Mouse (Mus musculus): Measurements from ENCODE around the gene Gpr37l1. TPM values are rescaled to one million over a fixed set of nuclear protein-coding genes. Genes with fewer than 3 reads are reported as not detected.

Gene Gpr37l1
- total RNA-seq, 2 experiments from 2014 or later: 0.29 TPM; not detected in 1

GRCm38 (mm10) chr1:135154011-135154410 lies 13.5 kb downstream of the Gpr37l1 start:
- intact Hi-C loops (cut with DNase I): loop anchor here (1.0 to 10.0 kb wide), 2 partner anchors 214 to 541 kb away; no protein-coding TSS in a partner anchor

DNA sequence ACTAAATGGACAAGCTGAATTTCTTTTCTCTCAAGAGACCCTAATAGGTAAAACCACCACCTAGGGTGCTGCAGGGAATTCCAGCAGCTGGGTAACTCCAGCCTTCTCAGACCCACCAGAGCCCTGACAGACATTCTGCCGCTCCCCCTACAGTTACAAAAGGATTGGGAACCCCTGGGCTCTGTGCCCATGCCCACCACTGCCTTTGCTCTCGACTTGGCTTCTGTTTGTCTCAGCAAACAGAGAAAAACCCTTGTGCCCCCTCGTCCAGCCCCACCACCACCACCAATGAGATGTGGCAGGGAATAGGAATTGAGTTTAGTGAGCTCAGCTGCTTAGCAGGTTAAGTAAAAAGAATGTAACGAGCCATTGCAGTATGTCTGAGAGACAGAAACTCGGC lies 18.5 kb downstream of the Gpr37l1 start:
- intact Hi-C loops (cut with DNase I): no loop called here
- no peak for DNase-seq

More at GRCm38 (mm10) chr1:135154011-135154410, 13.5 kb downstream of the Gpr37l1 start:
- no peak for DNase-seq

- intact Hi-C loops (cut with DNase I): no loop called here
- DNase-seq: no peak
Measured at GRCm38 (mm10) chr1:135148476-135148875, 19.0 kb downstream of the Gpr37l1 start.

GRCm38 (mm10) chr1:135147702-135148058 lies 19.8 kb downstream of the Gpr37l1 start:
- intact Hi-C loops (cut with DNase I): no loop called here
- no peak for DNase-seq

- intact Hi-C loops (cut with DNase I): no loop called here
- DNase-seq: peak; percentile 86 to 90
Measured at GRCm38 (mm10) chr1:135146946-135147701, 20.4 kb downstream of the Gpr37l1 start.

- intact Hi-C loops (cut with DNase I): no loop called here
Measured at GRCm38 (mm10) chr1:135146077-135146945, 21.2 kb downstream of the Gpr37l1 start, which contains the start of gene Arl8a. TSS of gene Arl8a (plus strand) at chr1:135146824.

DNA sequence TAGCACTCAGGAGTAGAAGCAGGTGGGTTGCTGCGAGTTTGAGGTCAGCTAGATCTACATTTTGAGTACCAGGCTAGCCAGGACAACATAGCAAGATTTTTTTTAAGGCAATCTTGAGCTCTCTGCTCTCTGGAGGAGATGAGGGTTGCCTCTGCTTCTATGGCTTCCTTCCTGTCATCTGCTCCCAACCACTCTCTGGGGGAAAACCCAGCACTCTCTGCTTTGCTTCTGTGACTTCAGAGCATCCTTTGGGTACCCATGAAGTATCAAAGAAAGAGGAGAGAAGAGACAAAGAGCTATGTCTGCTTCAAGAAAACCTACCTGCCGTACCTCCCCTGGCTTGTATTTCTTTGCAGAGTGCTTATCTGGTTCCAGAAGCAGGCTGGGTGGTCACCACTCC lies 23.5 kb downstream of the Gpr37l1 start:
- DNase-seq: no peak
- intact Hi-C loops (cut with DNase I): no loop called here

More at GRCm38 (mm10) chr1:135146077-135146945, 21.2 kb downstream of the Gpr37l1 start, which contains the start of gene Arl8a:
- peak; percentile 82 to 87 for DNase-seq

DNA sequence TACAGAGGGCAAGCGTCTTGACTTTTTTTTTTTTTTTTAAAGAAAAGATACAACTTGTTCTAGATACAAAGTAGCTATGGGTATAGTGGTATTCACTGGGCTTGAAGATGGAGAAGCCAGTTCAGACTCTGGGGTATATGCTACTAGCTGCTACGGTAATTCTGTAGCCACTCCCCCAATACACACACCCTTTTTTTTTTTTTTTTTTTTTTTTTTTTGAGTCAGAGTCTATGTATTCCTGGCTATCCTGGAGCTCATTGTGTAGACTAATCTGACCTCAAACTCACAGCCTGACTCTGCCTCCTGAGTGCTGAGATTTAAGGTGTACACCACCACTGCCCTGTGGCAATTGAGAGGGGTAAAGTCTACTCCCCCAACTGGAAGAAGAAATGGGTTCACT lies 25.0 kb downstream of the Gpr37l1 start:
- no peak for DNase-seq

GRCm38 (mm10) chr1:135139906-135140305 lies 27.6 kb downstream of the Gpr37l1 start:
- intact Hi-C loops (cut with DNase I): no loop called here
- DNase-seq: no peak

More for the DNA sequence above, 25.0 kb downstream of the Gpr37l1 start:
- intact Hi-C loops (cut with DNase I): no loop called here

DNA sequence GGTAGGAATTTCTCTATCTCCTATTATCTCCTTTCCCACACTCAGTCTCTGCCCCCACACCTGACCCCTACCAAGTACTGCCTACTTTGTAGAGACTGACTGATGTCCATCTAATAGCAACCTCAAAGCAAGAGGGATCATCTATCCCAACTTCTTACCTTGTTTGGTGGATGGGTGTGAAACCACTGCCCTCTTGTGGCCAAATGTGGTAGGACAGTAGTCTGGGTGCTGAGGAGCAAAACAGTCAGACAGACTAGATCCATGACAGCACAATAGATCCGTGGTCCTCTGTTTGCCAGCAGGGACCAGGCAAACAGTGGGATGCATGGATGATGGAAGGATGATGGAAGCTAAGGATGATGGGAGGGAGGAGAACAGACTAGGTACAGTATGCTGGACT lies 31.0 kb downstream of the Gpr37l1 start:
- intact Hi-C loops (cut with DNase I): loop anchor here (1.0 kb wide), 1 partner anchor 26 kb away; no protein-coding TSS in a partner anchor
- DNase-seq: peak; percentile 70 to 81

GRCm38 (mm10) chr1:135135111-135135787 lies 32.2 kb downstream of the Gpr37l1 start:
- intact Hi-C loops (cut with DNase I): no loop called here
- no peak for DNase-seq

DNA sequence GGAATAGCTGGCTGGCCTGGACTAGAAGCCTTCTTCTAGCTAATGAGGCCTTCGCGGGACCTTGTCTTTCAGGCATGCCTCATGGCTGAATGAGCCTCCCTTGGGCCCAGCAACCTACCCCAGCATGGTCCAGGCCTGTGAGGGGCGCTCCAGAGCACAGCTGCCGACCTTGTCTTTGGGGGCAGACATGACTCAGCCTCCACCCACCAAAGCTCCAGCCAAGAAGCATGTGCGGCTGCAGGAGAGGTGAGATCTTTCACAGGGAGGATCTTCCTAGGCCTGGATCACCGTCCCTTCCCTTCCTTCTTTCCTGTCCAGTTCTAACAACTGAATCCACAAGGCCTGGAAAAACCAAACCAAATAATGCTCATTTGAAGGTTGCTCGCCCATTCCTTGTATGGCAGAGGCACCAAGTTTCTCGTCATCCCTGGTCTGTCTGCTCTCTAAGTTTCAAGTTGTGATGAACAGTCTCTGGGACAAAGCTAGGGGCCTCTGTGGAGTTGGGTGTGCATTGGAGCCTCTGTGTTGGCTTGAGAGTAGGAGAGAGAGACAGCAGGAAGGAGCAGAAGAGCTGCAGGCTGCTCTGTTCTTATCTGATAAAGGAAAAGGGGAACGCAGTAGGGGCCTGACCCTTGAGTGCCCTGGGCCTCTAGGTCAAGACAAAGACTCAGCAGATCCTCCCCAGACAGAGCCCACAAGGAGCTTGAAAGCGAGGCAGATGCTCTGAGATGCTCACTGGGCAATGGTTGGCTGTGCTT lies 33.6 kb downstream of the Gpr37l1 start:
- no peak for DNase-seq
- intact Hi-C loops (cut with DNase I): no loop called here

- intact Hi-C loops (cut with DNase I): no loop called here
- DNase-seq: no peak
Measured at GRCm38 (mm10) chr1:135132893-135133369, 34.5 kb downstream of the Gpr37l1 start.

DNA sequence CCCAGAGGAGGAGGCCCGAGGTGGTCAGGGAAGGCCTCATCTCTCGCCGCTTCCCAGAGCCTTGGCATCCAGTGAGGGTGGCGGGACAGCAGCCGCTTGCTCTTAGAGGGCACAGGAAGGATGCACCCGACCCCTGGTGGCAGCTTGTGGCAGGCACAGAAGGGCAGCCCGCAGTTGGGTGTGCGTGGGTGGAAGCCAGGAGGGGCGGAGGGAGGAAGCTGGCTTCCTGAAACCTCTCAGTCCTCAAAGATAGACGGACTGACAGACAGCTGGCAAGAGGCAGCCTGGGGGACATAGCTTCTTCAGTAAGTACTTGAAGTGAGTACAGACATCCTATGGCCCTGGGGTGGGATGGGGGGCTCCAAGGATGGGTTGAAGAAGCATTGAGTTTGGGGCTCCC lies 35.0 kb downstream of the Gpr37l1 start, which contains the start of gene Ptpn7:
Gene Ptpn7 (plus strand): TSS at position 228 of the 400 bp plus-strand sequence.
- DNase-seq: peak; percentile 79 to 85
- intact Hi-C loops (cut with DNase I): no loop called here

- intact Hi-C loops (cut with DNase I): no loop called here
- no peak for DNase-seq
Measured at GRCm38 (mm10) chr1:135131560-135131959, 35.9 kb downstream of the Gpr37l1 start.

GRCm38 (mm10) chr1:135131034-135131433 lies 36.4 kb downstream of the Gpr37l1 start:
- intact Hi-C loops (cut with DNase I): no loop called here
- peak in 1 of 2 experiments; percentile 34 for DNase-seq

GRCm38 (mm10) chr1:135130376-135131018 lies 37.0 kb downstream of the Gpr37l1 start:
- DNase-seq: no peak
- intact Hi-C loops (cut with DNase I): no loop called here

DNA sequence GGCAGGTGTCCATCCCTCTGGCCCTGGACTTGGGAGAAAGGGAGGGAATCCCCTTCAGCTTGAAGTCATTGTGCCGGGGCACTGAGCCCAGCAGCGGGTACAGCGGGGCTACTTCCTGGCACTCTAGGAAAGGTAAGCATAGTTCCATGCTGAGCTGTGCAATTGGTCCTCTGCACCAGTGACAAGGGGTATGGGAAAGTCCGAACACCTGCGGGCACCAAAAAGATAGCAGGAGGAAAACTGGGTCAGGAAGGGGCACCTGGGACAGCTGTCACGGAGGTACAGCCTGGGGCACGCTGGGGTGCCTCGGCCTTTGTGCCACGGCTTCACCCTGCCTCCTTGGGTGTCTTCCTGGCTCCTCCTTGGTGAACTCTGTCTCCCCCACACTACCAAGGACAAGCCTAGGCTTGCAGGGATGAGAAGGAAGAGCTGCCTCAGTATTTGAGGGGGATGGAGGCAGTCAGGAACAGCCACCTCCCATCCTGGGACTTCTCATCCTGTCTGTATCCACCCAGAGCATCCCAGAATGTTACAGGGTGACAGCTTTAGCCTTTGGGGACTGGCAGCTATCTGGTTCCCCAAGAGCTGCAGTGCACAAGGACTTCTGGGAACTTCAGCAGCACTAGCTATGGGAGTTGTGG lies 37.8 kb downstream of the Gpr37l1 start:
- intact Hi-C loops (cut with DNase I): no loop called here
- DNase-seq: no peak

DNA sequence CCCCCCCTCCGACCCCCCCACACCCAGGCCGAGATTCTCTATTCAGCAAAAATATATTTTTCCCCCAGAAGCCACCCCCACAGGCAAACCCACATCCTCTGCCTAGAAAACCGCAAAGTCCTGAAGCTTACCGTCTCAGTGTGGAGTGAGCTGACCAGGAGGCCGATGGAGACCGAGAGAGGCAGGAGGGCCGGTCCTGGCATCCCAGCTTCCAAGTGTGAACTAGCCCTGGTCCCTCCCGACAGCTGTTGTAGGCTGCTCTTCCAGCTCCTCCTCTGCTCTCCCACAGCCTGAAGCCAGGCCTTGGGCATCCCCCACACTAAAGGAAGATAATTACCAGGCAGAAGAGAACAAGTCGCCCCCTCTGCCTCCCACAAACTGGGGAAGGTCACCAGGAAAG lies 38.5 kb downstream of the Gpr37l1 start:
- intact Hi-C loops (cut with DNase I): no loop called here
- no peak for DNase-seq
